Mouse (Mus musculus) neural tube, embryonic 10.5 days (tissue): ENCODE measurements around the gene Glrx2.

Source experiments
- DNase-seq: peaks from one replicate; pipeline ENCODE4 v3.0.0-alpha.2; 2017; ENCODE audit warnings: low spot score; ENCODE audit errors: extremely low spot score

Gene Glrx2

DNA sequence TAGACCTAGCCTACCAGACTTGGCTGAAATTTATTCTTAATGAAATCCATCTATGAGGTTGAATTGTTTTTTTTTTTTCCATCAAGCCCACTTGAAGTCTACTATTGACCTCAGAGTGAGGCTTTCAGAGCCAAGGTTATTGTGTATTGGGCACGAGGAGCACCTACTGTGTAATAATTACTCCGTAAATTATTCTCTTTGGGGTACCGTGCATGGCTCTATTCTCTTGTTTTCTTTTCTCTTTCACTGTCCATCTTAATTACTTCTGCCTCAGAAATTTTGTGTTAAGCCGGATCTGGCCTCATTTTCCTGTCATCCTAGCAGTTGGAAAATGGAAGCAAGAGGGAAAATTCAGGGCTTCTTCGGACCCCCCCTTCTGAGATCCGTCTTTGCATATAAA, 26.0 kb downstream of the Glrx2 start:
- no peak for DNase-seq

DNA sequence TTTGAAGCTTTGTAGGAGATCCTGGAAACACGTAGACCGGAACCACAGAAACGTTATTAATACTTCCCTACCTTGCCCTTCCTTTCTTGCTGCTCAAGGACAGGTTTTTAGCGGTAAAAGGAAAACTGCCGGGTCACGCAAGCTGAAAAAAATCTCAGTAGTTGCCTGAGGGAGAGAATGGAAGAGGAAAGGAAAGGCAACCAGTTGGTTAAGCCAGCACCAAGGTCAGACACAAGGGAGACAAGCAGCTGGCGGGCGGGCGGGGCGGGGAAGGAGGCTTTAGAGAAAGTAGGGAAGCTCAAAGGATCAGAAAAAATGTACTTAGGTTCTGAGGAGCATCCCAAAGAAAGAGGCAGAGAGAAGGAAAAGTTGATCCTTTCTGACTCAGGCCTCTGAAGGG, 29.7 kb downstream of the Glrx2 start:
- DNase-seq: no peak

DNA sequence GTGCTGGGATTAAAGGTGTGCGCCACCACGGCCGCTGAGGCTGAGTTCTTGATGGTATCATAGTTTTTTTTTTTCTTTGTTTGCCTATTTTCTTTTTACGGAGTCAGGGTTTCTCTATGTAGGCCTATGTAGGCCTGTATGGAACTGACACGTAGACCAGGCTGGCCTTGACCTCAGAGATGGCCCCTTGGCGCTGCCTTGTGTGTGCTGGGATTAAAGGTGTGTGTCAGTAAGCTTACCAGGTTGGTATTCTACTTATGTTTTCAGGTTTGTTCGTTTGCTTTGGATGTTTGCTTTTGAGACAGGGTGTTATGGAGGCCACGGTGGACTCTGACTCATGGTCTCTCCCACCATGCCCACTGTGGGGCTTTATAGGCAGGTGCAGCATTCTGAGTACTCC, 46.0 kb downstream of the Glrx2 start:
- no peak for DNase-seq

DNA sequence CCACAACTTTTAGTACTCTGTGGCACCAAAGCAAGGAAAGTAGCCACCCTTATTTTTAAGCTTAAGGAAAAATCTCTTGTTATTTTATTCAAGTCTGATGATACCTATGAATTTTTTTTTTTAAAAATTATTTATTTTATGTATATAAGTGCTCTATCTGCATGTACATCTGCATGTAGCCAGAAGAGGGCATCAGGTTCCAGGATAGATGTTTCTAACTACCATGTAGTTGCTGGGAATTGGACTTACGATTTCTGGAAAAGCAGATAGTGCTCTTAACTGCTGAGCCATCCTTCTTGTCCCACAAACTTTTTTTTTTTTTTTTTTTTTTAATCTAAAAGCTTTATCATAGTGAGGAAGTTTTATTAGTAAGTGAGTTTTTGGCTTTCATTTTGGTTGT, 48.3 kb downstream of the Glrx2 start:
- DNase-seq: no peak

DNA sequence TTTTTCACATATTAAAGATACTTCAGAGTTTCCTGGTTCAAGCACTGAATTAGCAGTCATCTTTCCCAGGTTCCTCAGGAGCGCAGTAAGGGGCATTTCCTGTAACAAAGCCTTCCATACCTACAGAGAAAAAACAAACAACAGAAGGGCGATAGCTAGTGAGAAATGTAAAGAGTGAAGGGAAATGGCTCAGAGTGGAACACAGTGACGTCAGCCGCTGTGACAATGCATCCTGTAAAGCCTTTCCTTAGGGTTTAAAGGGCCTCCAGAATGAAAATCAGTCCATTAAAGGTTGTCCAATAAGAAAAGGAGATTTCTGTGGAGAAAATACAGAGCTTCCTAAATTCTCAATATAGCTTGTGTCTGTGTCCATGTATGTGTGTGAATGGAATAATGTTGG, 49.7 kb downstream of the Glrx2 start:
- DNase-seq: no peak

DNA sequence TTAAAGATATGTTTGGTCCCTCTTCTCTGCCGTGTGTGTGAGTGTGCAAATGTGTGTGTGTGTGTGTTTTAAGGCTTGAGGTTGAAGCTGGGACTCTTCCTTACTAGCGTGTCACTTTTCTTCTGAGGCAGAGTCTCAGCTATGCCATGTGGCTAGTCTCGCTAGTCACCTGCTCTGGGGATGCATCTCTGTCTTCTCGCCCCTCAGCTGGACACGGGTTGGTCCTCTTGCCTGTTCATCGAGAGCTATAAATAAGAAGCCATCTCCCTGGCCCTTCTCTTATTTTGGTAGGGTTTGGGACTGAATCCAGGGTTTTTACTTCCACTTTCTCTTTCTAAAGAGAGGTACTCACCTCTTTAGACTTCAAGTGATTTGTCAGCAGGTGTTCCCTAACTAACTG, 50.1 kb downstream of the Glrx2 start:
- no peak for DNase-seq

DNA sequence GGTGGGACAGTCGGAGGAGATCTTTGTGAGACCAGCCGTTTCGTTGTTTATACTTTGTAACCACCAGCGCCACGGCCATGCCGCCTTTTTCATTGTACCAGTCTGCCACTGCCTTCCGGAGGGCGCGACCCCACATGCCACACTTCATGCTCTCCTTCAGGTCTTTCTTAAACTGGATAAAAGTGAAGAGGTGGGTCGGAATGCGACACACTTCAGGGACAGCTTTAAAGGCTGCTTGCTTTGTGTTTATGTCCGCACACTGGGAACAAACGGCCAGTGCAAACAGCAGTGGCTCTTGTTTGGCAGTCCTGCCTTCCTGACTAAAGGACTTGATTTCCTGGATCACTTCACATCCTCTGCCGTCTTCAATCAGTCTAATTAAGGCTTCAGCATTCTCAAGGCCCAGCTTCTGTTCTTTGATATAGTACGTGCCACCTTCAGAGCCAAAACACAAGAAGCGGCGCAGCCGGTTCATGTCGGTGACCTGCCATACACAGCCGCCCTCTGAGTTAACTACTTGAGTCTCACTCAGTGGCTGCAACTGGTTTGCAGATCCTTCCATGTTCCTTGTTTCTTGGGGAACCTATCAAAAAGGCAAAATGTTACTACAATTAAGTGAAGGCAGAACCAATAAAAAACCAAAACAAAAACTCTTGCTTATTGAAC, 54.4 kb downstream of the Glrx2 start:
- no peak for DNase-seq

DNA sequence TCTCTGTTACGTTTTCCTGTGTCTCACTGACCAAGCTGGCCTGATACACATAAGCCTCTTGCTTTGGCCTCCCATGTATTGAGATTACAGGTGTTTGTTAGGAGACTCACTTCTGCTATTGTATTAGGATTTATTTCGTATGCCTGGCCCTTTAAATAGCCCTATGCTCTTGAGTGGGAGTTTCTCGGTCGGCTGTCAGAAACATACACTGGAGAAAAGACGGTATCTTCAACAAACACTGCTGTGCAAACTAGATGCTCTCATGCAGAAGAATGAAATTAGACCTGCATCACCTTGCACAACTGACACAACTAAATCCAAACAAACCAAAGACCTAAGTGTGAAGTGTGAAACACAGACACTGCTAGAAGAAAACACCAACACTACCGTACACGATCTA, 56.9 kb downstream of the Glrx2 start:
- DNase-seq: no peak

DNA sequence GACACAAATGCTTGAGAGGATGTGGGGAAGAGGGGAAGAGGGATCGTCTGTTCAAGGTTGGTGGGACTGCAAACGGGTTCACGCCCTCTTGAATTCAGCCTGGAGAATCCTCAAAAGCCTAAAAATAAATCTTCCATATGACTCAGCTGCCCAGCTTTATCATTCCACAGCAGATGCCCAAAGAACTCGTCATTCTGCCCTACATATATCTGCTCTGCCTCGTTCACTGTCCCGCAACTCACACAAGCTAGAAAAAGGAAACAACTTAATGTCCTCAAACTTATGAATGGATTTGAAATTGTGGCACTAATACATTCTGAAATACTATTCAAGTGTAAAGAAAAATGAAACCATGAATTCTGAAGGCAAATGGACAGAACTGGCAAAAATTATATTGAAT, 57.8 kb downstream of the Glrx2 start:
- DNase-seq: no peak

DNA sequence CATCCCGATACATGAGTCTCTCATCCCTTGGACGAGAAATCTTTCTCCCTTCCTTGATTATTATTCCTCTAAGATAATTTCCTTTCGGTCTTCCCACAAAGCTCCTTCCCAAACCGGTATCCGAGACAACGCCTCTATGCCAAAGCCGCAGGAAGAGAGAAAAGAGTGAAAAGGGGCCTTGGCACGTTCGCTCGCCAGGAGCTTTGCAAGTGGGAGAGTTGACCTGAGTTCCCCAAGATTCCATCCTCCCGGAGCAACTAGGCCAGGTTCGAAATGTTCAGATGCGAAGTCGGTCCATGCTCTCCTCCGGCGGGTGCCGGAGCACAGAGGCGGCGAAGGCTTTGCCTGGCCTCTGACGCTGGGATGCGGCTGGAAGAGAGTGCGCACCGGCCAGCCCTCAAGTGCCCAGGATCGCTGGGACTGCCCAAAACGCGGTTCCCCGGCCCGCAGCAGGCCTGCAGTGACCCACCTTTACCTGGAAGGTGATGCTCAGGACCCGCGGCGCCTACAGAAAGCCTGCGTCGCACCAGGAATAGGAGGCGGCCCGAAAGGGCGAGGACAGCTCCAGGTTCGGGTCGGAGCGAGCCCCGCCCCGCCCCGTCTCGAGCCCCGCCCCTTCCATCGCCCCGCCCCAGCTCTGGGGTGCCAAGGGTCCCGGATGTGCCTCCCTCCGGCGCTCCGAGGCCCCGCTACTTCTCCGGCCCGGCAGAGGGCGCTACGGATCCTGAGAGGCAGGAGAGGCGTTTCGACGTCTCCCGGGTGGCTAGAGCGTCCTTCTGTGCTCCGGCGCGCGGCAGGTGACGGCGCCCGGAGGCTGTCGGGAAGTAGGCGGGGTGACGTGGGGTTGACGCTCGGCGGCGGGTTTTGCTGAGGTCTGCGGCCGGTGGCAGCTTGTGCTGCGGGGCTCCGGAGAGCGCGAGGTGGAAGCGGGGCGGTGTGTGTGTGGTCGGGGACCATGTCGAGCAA, 60.6 kb downstream of the Glrx2 start, which contains the start of the genes Trove2 and Uchl5:
Gene Trove2, minus strand, starts transcription at position 623 of the 966 bp plus-strand sequence.
Gene Uchl5, plus strand, starts transcription at position 827 of the 966 bp plus-strand sequence.
- peak; percentile 99 for DNase-seq

DNA sequence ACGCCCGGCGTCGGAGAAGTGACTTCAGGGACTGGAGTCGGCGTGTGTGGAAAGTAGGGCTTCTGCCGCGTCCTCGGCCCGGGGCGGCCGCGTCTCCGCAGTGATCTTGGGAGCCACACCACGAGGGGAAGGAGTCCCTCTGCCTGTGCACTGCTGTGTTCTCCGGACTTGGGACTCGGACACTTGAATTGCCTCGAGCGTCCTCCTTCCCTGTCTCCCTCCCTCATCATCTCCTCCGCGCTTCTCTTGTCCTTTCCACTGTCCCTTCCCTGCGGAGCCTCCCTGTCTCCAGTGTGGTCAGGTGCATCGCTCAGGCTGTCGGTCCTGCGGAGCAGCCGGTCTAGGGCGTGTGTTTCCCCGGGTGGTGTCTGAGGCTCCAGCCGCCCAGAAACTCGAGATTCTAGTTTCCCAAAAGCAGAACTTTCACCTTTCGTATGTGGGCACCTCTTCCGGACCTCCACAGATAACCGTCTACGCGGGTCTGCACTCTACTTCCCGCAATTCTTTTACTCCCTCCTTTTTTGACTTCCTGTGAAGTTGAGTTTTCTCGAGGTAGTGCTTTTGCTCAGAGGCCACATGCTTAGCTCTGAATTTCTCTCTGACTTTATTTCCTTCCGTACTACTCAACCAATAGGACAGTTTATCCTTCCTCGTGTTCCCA, 61.5 kb downstream of the Glrx2 start:
- DNase-seq: no peak

DNA sequence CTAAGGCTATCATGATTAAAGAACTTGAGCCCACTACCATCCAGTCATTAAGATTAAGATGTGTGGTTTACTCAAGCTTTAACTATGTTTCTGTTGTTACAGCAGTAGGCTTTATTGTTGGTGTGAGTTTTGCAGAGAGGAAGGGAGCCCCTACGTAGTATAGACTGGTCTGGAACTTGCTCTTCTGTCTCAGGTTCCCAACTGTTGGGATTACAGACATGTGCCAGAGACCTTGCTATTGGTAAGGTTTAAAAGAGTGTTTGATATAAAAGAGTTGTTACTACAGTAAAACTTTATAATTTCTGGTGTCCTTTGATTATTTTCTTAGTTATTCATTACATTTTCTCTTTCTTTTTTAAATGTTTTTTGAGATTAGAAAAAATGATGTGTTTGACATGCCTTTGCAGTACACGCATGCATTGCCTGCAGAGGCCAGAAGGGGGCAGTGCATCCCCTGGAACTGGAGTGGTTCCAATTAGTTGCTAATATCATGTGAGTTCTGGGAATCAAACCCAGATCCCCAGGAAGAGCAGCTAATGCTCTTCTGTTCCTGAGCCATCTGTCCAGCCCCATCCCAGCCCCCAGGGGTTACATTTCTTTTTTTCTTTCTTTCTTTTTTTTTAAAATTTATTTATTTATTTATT, 72.6 kb downstream of the Glrx2 start:
- peak; percentile 38 for DNase-seq
